Mouse (Mus musculus): ENCODE measurements around the gene Fam117b. TPM values are rescaled to one million over a fixed set of nuclear protein-coding genes. Genes with fewer than 3 reads are reported as not detected.

Gene Fam117b
- polyA plus RNA-seq, 1 experiment = 19.8 TPM

- no peak overlapping the region for H3K4me3 ChIP-seq (ENCODE audit: low read depth, low read length)
- no peaks in the 10 kb centered on the region for H3K27me3 ChIP-seq (ENCODE audit: control insufficient read depth, insufficient read depth, low read length, poor library complexity, severe bottlenecking)
- no peak overlapping the region for H3K27ac ChIP-seq (ENCODE audit: insufficient read depth, low read length)
- no peak for TF ChIP-seq POLR2A (IDR thresholded peaks at IDR 0.05; ENCODE audit: insufficient read depth, low read length)
- TF ChIP-seq CTCF (IDR thresholded peaks at IDR 0.05; ENCODE audit: low read depth, low read length) = no peak
- TF ChIP-seq EP300 (IDR thresholded peaks at IDR 0.05; ENCODE audit: insufficient read depth, low read depth, low read length) = no peak
- H3K9me3 ChIP-seq (replicated peaks; ENCODE audit: control insufficient read depth, insufficient read depth, low read length, poor library complexity, severe bottlenecking) = no peaks in the 10 kb centered on the region
- no peaks in the 10 kb centered on the region for H3K4me1 ChIP-seq (ENCODE audit: control insufficient read depth, insufficient read depth, low read length)
- no peaks in the 10 kb centered on the region for H3K36me3 ChIP-seq (ENCODE audit: control insufficient read depth, insufficient read depth, low read length, poor library complexity, severe bottlenecking)
- no peak overlapping the region for H3K9ac ChIP-seq (ENCODE audit: low read depth, poor library complexity, severe bottlenecking)
These were observed 3.2 kb downstream of the Fam117b start for GRCm38 (mm10) chr1:59915843-59916610.

- no peak for TF ChIP-seq CTCF (IDR thresholded peaks at IDR 0.05; ENCODE audit: low read depth, low read length)
- no peak for TF ChIP-seq POLR2A (IDR thresholded peaks at IDR 0.05; ENCODE audit: insufficient read depth, low read length)
- no peak for TF ChIP-seq EP300 (IDR thresholded peaks at IDR 0.05; ENCODE audit: insufficient read depth, low read depth, low read length)
- Histone ChIP-seq H3K9ac (ENCODE audit: low read depth, poor library complexity, severe bottlenecking) (no peak overlapping the region), H3K4me1 (ENCODE audit: control insufficient read depth, insufficient read depth, low read length) (no peaks in the 10 kb centered on the region), H3K4me3 (ENCODE audit: low read depth, low read length) (no peak overlapping the region), H3K27me3 (ENCODE audit: control insufficient read depth, insufficient read depth, low read length, poor library complexity, severe bottlenecking) (no peaks in the 10 kb centered on the region), H3K9me3 (replicated peaks; ENCODE audit: control insufficient read depth, insufficient read depth, low read length, poor library complexity, severe bottlenecking) (no peaks in the 10 kb centered on the region), H3K36me3 (ENCODE audit: control insufficient read depth, insufficient read depth, low read length, poor library complexity, severe bottlenecking) (no peaks in the 10 kb centered on the region), H3K27ac (ENCODE audit: insufficient read depth, low read length) (no peak overlapping the region)
These were observed 4.6 kb downstream of the Fam117b start for GRCm38 (mm10) chr1:59917401-59917800.

GRCm38 (mm10) chr1:59918075-59918474, 5.3 kb downstream of the Fam117b start:
- no peak overlapping the region for H3K27ac ChIP-seq (ENCODE audit: insufficient read depth, low read length)
- no peaks in the 10 kb centered on the region for H3K4me1 ChIP-seq (ENCODE audit: control insufficient read depth, insufficient read depth, low read length)
- H3K4me3 ChIP-seq (ENCODE audit: low read depth, low read length) = no peak overlapping the region
- TF ChIP-seq CTCF (IDR thresholded peaks at IDR 0.05; ENCODE audit: low read depth, low read length) = no peak
- TF ChIP-seq POLR2A (IDR thresholded peaks at IDR 0.05; ENCODE audit: insufficient read depth, low read length) = no peak
- no peak for TF ChIP-seq EP300 (IDR thresholded peaks at IDR 0.05; ENCODE audit: insufficient read depth, low read depth, low read length)
- no peaks in the 10 kb centered on the region for H3K36me3 ChIP-seq (ENCODE audit: control insufficient read depth, insufficient read depth, low read length, poor library complexity, severe bottlenecking)
- no peaks in the 10 kb centered on the region for H3K9me3 ChIP-seq (replicated peaks; ENCODE audit: control insufficient read depth, insufficient read depth, low read length, poor library complexity, severe bottlenecking)
- no peaks in the 10 kb centered on the region for H3K27me3 ChIP-seq (ENCODE audit: control insufficient read depth, insufficient read depth, low read length, poor library complexity, severe bottlenecking)
- H3K9ac ChIP-seq (ENCODE audit: low read depth, poor library complexity, severe bottlenecking) = no peak overlapping the region

- no peak overlapping the region for H3K4me3 ChIP-seq (ENCODE audit: low read depth, low read length)
- H3K9ac ChIP-seq (ENCODE audit: low read depth, poor library complexity, severe bottlenecking) = no peak overlapping the region
- H3K36me3 ChIP-seq (ENCODE audit: control insufficient read depth, insufficient read depth, low read length, poor library complexity, severe bottlenecking) = no peaks in the 10 kb centered on the region
- no peak for TF ChIP-seq CTCF (IDR thresholded peaks at IDR 0.05; ENCODE audit: low read depth, low read length)
- no peak for TF ChIP-seq POLR2A (IDR thresholded peaks at IDR 0.05; ENCODE audit: insufficient read depth, low read length)
- TF ChIP-seq EP300 (IDR thresholded peaks at IDR 0.05; ENCODE audit: insufficient read depth, low read depth, low read length) = no peak
- no peaks in the 10 kb centered on the region for H3K27me3 ChIP-seq (ENCODE audit: control insufficient read depth, insufficient read depth, low read length, poor library complexity, severe bottlenecking)
- no peak overlapping the region for H3K27ac ChIP-seq (ENCODE audit: insufficient read depth, low read length)
- no peaks in the 10 kb centered on the region for H3K4me1 ChIP-seq (ENCODE audit: control insufficient read depth, insufficient read depth, low read length)
- no peaks in the 10 kb centered on the region for H3K9me3 ChIP-seq (replicated peaks; ENCODE audit: control insufficient read depth, insufficient read depth, low read length, poor library complexity, severe bottlenecking)
These were observed 10.4 kb downstream of the Fam117b start for GRCm38 (mm10) chr1:59923201-59923600.

GRCm38 (mm10) chr1:59923673-59924072, 10.9 kb downstream of the Fam117b start:
- no peak overlapping the region for H3K9ac ChIP-seq (ENCODE audit: low read depth, poor library complexity, severe bottlenecking)
- no peak for TF ChIP-seq EP300 (IDR thresholded peaks at IDR 0.05; ENCODE audit: insufficient read depth, low read depth, low read length)
- no peak overlapping the region for H3K4me3 ChIP-seq (ENCODE audit: low read depth, low read length)
- H3K36me3 ChIP-seq (ENCODE audit: control insufficient read depth, insufficient read depth, low read length, poor library complexity, severe bottlenecking) = no peaks in the 10 kb centered on the region
- H3K4me1 ChIP-seq (ENCODE audit: control insufficient read depth, insufficient read depth, low read length) = no peaks in the 10 kb centered on the region
- H3K9me3 ChIP-seq (replicated peaks; ENCODE audit: control insufficient read depth, insufficient read depth, low read length, poor library complexity, severe bottlenecking) = no peaks in the 10 kb centered on the region
- no peak overlapping the region for H3K27ac ChIP-seq (ENCODE audit: insufficient read depth, low read length)
- H3K27me3 ChIP-seq (ENCODE audit: control insufficient read depth, insufficient read depth, low read length, poor library complexity, severe bottlenecking) = no peaks in the 10 kb centered on the region

GRCm38 (mm10) chr1:59924411-59924810, 11.6 kb downstream of the Fam117b start:
- no peak overlapping the region for H3K4me3 ChIP-seq (ENCODE audit: low read depth, low read length)
- no peaks in the 10 kb centered on the region for H3K36me3 ChIP-seq (ENCODE audit: control insufficient read depth, insufficient read depth, low read length, poor library complexity, severe bottlenecking)
- H3K27me3 ChIP-seq (ENCODE audit: control insufficient read depth, insufficient read depth, low read length, poor library complexity, severe bottlenecking) = no peaks in the 10 kb centered on the region
- H3K9me3 ChIP-seq (replicated peaks; ENCODE audit: control insufficient read depth, insufficient read depth, low read length, poor library complexity, severe bottlenecking) = no peaks in the 10 kb centered on the region
- H3K9ac ChIP-seq (ENCODE audit: low read depth, poor library complexity, severe bottlenecking) = no peak overlapping the region
- no peaks in the 10 kb centered on the region for H3K4me1 ChIP-seq (ENCODE audit: control insufficient read depth, insufficient read depth, low read length)
- no peak overlapping the region for H3K27ac ChIP-seq (ENCODE audit: insufficient read depth, low read length)
- TF ChIP-seq POLR2A (IDR thresholded peaks at IDR 0.05; ENCODE audit: insufficient read depth, low read length) (no peak), EP300 (IDR thresholded peaks at IDR 0.05; ENCODE audit: insufficient read depth, low read depth, low read length) (no peak)
